8 mouse cellular contexts compared by ENCODE assay signal in the genomic region with DNA sequence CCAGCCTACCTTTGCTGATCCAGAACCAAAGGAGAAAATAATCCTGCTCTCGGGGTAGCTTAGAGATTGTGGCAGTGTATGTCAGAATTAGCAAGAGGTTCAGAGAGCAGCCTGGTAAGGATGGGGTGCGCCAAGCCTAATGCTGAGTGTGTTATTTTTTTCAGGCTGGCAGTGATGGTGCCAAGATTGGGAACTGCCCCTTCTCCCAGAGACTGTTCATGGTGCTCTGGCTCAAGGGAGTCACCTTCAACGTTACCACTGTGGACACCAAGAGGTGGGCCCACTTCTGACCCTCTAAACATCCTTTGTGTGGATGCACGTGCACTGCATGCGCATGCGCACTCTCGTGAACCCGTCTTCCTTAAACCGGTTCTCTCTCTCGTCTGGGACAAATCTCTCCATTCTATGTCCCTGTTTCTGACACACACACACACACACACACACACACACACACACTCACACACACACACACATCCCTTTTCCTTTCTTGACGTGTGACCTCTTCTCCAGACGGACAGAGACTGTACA. TPM values are rescaled to one million over a fixed set of nuclear protein-coding genes. Genes with fewer than 3 reads are reported as not detected.
DNase-seq lines count a peak whose midpoint lies in the region; ATAC-seq and TF ChIP-seq lines count a peak whose summit lies in the region.

No protein-coding gene starts in this region.

- no peak for TF ChIP-seq CTCF in midbrain, postnatal 0 days (IDR thresholded peaks at IDR 0.05)

- H3K9ac ChIP-seq in kidney, embryonic 15.5 days: peak overlapping the region; percentile 83
- peak overlapping the region; percentile 68 for H3K9ac ChIP-seq in hindbrain, embryonic 16.5 days (ENCODE audit: low read depth, low read length)
- no peak overlapping the region for H3K9ac ChIP-seq in midbrain, postnatal 0 days (replicated peaks; ENCODE audit: low read length, poor library complexity, severe bottlenecking)

- H3K4me2 ChIP-seq in kidney, embryonic 15.5 days: peak overlapping the region; percentile 88
- peak overlapping the region; percentile 64 for H3K4me2 ChIP-seq in hindbrain, embryonic 16.5 days (ENCODE audit: low read length)
- H3K4me2 ChIP-seq in midbrain, postnatal 0 days (ENCODE audit: low read depth, low read length, poor library complexity, severe bottlenecking): peak overlapping the region; percentile 54; the same call in 1 of the 2 replicates

- ATAC-seq in kidney, embryonic 15.5 days (replicated peaks; ENCODE audit: low FRiP score): no peak
- ATAC-seq in hindbrain, embryonic 16.5 days: no peak
- no peak for ATAC-seq in midbrain, postnatal 0 days (ENCODE audit: low FRiP score)

- peak overlapping the region; percentile 100 for H3K27ac ChIP-seq in kidney, embryonic 15.5 days
- H3K27ac ChIP-seq in brown adipose tissue, adult 24 weeks (replicated peaks; ENCODE audit: low read depth, low read length): peak overlapping the region; percentile 99
- H3K27ac ChIP-seq in hindbrain, embryonic 16.5 days (ENCODE audit: low read depth, low read length): peak overlapping the region; percentile 66
- H3K27ac ChIP-seq in midbrain, postnatal 0 days (ENCODE audit: low read depth, low read length): peak overlapping the region; percentile 49; the same call in 1 of the 2 replicates

- peaks cover 53% of the 10 kb centered on the region for H3K4me1 ChIP-seq in kidney, embryonic 15.5 days
- H3K4me1 ChIP-seq in brown adipose tissue, adult 24 weeks (ENCODE audit: control insufficient read depth, insufficient read depth, insufficient read length, low read length): peaks cover 10% of the 10 kb centered on the region; the same call in 1 of the 2 replicates
- peaks cover 10% of the 10 kb centered on the region for H3K4me1 ChIP-seq in hindbrain, embryonic 16.5 days (ENCODE audit: control insufficient read depth, insufficient read depth, low read depth, low read length)
- no peaks in the 10 kb centered on the region for H3K4me1 ChIP-seq in midbrain, postnatal 0 days (ENCODE audit: insufficient read depth, low read length)

- H3K27me3 ChIP-seq in kidney, embryonic 15.5 days: no peaks in the 10 kb centered on the region
- no peaks in the 10 kb centered on the region for H3K27me3 ChIP-seq in hindbrain, embryonic 16.5 days (replicated peaks; ENCODE audit: control insufficient read depth, insufficient read depth, low read length)
- no peaks in the 10 kb centered on the region for H3K27me3 ChIP-seq in midbrain, postnatal 0 days (ENCODE audit: insufficient read depth, low read length)

- DNase-seq in kidney, adult 9 months: no peak
- DNase-seq in midbrain, postnatal 0 days (ENCODE audit: low spot score): no peak
- DNase-seq in layer of hippocampus, postnatal 10 days (ENCODE audit: low spot score in 2 of 2): no peak
- no peak for DNase-seq in left cerebral cortex, postnatal 25 days (ENCODE audit: low spot score in 2 of 2)
- no peak for DNase-seq in gastrocnemius, postnatal 25 days

- WGBS in kidney, embryonic 15.5 days: 73% methylated on average over 12 of the region's 12 CpGs
- 70% methylated on average over 12 of the region's 12 CpGs for WGBS in hindbrain, embryonic 16.5 days
- 65% methylated on average over 12 of the region's 12 CpGs for WGBS in midbrain, postnatal 0 days

- peak overlapping the region; percentile 66 for H3K4me3 ChIP-seq in kidney, embryonic 15.5 days (replicated peaks)
- peak overlapping the region; percentile 66 for H3K4me3 ChIP-seq in brown adipose tissue, adult 24 weeks (ENCODE audit: insufficient read depth, low read depth, low read length)
- H3K4me3 ChIP-seq in hindbrain, embryonic 16.5 days (ENCODE audit: low read length): peak overlapping the region; percentile 43; the same call in 1 of the 2 replicates
- no peak overlapping the region for H3K4me3 ChIP-seq in midbrain, postnatal 0 days (ENCODE audit: low read depth, low read length)

- H3K36me3 ChIP-seq in kidney, embryonic 15.5 days: peaks cover 51% of the 10 kb centered on the region
- H3K36me3 ChIP-seq in hindbrain, embryonic 16.5 days (ENCODE audit: control insufficient read depth, insufficient read depth, low read length): peaks cover 6% of the 10 kb centered on the region
- no peaks in the 10 kb centered on the region for H3K36me3 ChIP-seq in midbrain, postnatal 0 days (ENCODE audit: insufficient read depth, low read length)

- H3K9me3 ChIP-seq in kidney, embryonic 15.5 days (replicated peaks): no peaks in the 10 kb centered on the region
- H3K9me3 ChIP-seq in hindbrain, embryonic 16.5 days (ENCODE audit: control insufficient read depth, low read length): no peaks in the 10 kb centered on the region
- no peaks in the 10 kb centered on the region for H3K9me3 ChIP-seq in midbrain, postnatal 0 days (ENCODE audit: low read length)

- intact Hi-C loops in left cerebral cortex, postnatal 25 days (cut with DNase I): no loop called here

RNA-seq across cellular contexts. Expression of gene Clic1, which starts 2.6 kb away (rescaled TPM):
- polyA plus RNA-seq in kidney, embryonic 15.5 days (2015; fragmentation: Nextera tagmentation; extraction: Ambion mirVana): 300 and 320 TPM in 2 replicates
- 13.6 and 16.8 TPM in 2 replicates for polyA plus RNA-seq in brown adipose tissue, adult 24 weeks (2012; ENCODE audit: insufficient read depth, insufficient read length, missing spikeins)
- 85.2 and 88.5 TPM in 2 replicates for polyA plus RNA-seq in hindbrain, embryonic 16.5 days (2015; fragmentation: Nextera tagmentation; extraction: Ambion mirVana)
- 28.0 and 33.4 TPM in 2 replicates for total RNA-seq in midbrain, postnatal 0 days (2014; rRNA removed)
- polyA plus RNA-seq in midbrain, postnatal 0 days (2015; fragmentation: Nextera tagmentation; extraction: Ambion mirVana): 40.0 and 41.9 TPM in 2 replicates
- 10 to 100 TPM; 19.3 to 19.6 TPM for total RNA-seq in layer of hippocampus, postnatal 10 days (2021)
- total RNA-seq in left cerebral cortex, postnatal 25 days (2021): 10 to 100 TPM in 1 of 2 experiments, 1 to 10 TPM in 1; 9.9 to 11.6 TPM
- total RNA-seq in gastrocnemius, postnatal 25 days (2021): 10 to 100 TPM; 12.4 to 18.6 TPM

RNA-seq across cellular contexts. Expression of gene Msh5, which starts 5.8 kb away (rescaled TPM):
- 5.2 and 5.4 TPM in 2 replicates for polyA plus RNA-seq in kidney, embryonic 15.5 days (2015; fragmentation: Nextera tagmentation; extraction: Ambion mirVana)
- polyA plus RNA-seq in brown adipose tissue, adult 24 weeks (2012; ENCODE audit: insufficient read depth, insufficient read length, missing spikeins): not detected in 2 replicates
- 1.8 and 2.5 TPM in 2 replicates for polyA plus RNA-seq in hindbrain, embryonic 16.5 days (2015; fragmentation: Nextera tagmentation; extraction: Ambion mirVana)
- total RNA-seq in midbrain, postnatal 0 days (2014; rRNA removed): 1.7 and 3.8 TPM in 2 replicates
- 1.3 and 1.4 TPM in 2 replicates for polyA plus RNA-seq in midbrain, postnatal 0 days (2015; fragmentation: Nextera tagmentation; extraction: Ambion mirVana)
- 1 to 10 TPM in 1 of 2 experiments, under 1 TPM in 1; 0.91 to 1.4 TPM for total RNA-seq in layer of hippocampus, postnatal 10 days (2021)
- total RNA-seq in left cerebral cortex, postnatal 25 days (2021): under 1 TPM; 0.76 to 0.96 TPM
- total RNA-seq in gastrocnemius, postnatal 25 days (2021): under 1 TPM; 0.67 to 0.72 TPM

RNA-seq across cellular contexts. Expression of gene Ddah2, which starts 6.5 kb away (rescaled TPM):
- polyA plus RNA-seq in kidney, embryonic 15.5 days (2015; fragmentation: Nextera tagmentation; extraction: Ambion mirVana): 324 and 356 TPM in 2 replicates
- polyA plus RNA-seq in brown adipose tissue, adult 24 weeks (2012; ENCODE audit: insufficient read depth, insufficient read length, missing spikeins): 9.4 and 11.6 TPM in 2 replicates
- 338 and 363 TPM in 2 replicates for polyA plus RNA-seq in hindbrain, embryonic 16.5 days (2015; fragmentation: Nextera tagmentation; extraction: Ambion mirVana)
- total RNA-seq in midbrain, postnatal 0 days (2014; rRNA removed): 159 and 204 TPM in 2 replicates
- polyA plus RNA-seq in midbrain, postnatal 0 days (2015; fragmentation: Nextera tagmentation; extraction: Ambion mirVana): 210 and 213 TPM in 2 replicates
- 10 to 100 TPM; 47.3 to 59.0 TPM for total RNA-seq in layer of hippocampus, postnatal 10 days (2021)
- total RNA-seq in left cerebral cortex, postnatal 25 days (2021): 10 to 100 TPM; 12.1 to 12.5 TPM
- 10 to 100 TPM; 11.1 to 13.3 TPM for total RNA-seq in gastrocnemius, postnatal 25 days (2021)

RNA-seq across cellular contexts. Expression of gene Ly6g6c, which starts 12.9 kb away (rescaled TPM):
- polyA plus RNA-seq in kidney, embryonic 15.5 days (2015; fragmentation: Nextera tagmentation; extraction: Ambion mirVana): 1.6 TPM in 1 of 2 replicates, not detected in the other
- polyA plus RNA-seq in brown adipose tissue, adult 24 weeks (2012; ENCODE audit: insufficient read depth, insufficient read length, missing spikeins): not detected in 2 replicates
- polyA plus RNA-seq in hindbrain, embryonic 16.5 days (2015; fragmentation: Nextera tagmentation; extraction: Ambion mirVana): not detected in 2 replicates
- total RNA-seq in midbrain, postnatal 0 days (2014; rRNA removed): 2.4 TPM in 1 of 2 replicates, not detected in the other
- not detected in 2 replicates for polyA plus RNA-seq in midbrain, postnatal 0 days (2015; fragmentation: Nextera tagmentation; extraction: Ambion mirVana)
- not detected for total RNA-seq in layer of hippocampus, postnatal 10 days (2021)
- not detected for total RNA-seq in left cerebral cortex, postnatal 25 days (2021)
- total RNA-seq in gastrocnemius, postnatal 25 days (2021): not detected

RNA-seq across cellular contexts. Expression of gene Mpig6b, which starts 13.6 kb away (rescaled TPM):
- 0.41 and 0.52 TPM in 2 replicates for polyA plus RNA-seq in kidney, embryonic 15.5 days (2015; fragmentation: Nextera tagmentation; extraction: Ambion mirVana)
- polyA plus RNA-seq in brown adipose tissue, adult 24 weeks (2012; ENCODE audit: insufficient read depth, insufficient read length, missing spikeins): not detected in 2 replicates
- 0.13 and 0.21 TPM in 2 replicates for polyA plus RNA-seq in hindbrain, embryonic 16.5 days (2015; fragmentation: Nextera tagmentation; extraction: Ambion mirVana)
- not detected in 2 replicates for total RNA-seq in midbrain, postnatal 0 days (2014; rRNA removed)
- polyA plus RNA-seq in midbrain, postnatal 0 days (2015; fragmentation: Nextera tagmentation; extraction: Ambion mirVana): not detected in 2 replicates
- not detected for total RNA-seq in layer of hippocampus, postnatal 10 days (2021)
- total RNA-seq in left cerebral cortex, postnatal 25 days (2021): not detected
- total RNA-seq in gastrocnemius, postnatal 25 days (2021): not detected

Comparison
In these comparisons a context has a peak if more than half of its experiments do, and no peak if none do; other contexts are left out.
1. H3K27ac ChIP-seq: peak in every context shown above with its lines; median percentile 100 in kidney, embryonic 15.5 days; 99 in brown adipose tissue, adult 24 weeks; 66 in hindbrain, embryonic 16.5 days; 49 in midbrain, postnatal 0 days.